Mouse (Mus musculus) E14TG2a.4 (cell line): ENCODE results near the gene Trim2.

Experiments
- CTCF ChIP-seq: conservative IDR thresholded peaks from 2 replicates; pipeline ENCODE4 v1.5.1; 2014; ENCODE audit warnings: low read length
- NANOG ChIP-seq: IDR thresholded peaks from 2 replicates; pipeline ENCODE4 v1.6.1; 2014; ENCODE audit warnings: borderline replicate concordance, low read length, mixed read lengths
- POU5F1 ChIP-seq: IDR thresholded peaks from 2 replicates; pipeline ENCODE4 v1.6.1; 2014; ENCODE audit warnings: low read length, borderline replicate concordance

DNA sequence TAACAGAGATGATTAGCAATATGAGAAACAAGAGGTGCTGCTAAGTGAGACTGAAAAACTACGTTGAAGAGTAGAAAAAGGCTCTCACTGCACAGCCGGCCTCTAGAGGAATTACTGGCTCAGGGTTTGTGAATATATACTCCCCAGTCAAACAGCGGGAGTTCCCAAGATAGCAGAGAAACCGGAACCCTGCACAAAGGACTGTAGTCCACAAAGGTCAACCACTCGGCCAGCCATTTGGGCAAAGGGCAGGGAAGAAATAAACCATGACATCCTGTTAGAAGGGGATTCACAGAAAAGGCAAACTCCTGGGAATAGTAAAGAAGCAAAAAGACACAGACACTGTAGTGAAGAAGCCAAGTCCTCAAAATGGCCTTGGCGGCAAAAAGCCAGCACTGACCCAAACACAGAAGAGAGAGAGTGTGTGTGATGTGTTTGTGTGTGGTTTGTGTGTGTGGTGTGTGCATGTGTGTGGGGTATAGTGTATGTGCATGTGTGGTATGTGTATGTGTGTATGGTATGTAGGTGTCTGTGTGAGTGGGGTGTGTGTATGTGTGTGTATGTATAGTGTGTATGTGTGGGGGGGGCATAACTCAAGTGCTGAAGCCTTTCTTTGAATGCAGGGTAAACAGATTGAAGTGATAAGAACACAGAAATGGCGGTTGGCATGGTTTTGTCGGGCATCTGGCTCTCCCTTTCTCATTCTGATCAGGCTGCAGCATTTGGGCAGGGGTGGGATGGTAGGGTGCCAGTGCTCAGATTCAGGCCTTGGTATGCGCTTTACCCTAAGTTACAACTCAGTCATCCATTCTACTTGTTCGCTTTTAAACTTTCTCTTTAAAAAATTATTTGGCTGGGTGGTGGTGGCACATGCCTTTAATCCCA, 71.0 kb downstream of the Trim2 start:
- no peak for TF ChIP-seq CTCF
- TF ChIP-seq NANOG: no peak
- TF ChIP-seq POU5F1: no peak
